Mouse (Mus musculus) embryonic fibroblast, embryonic 13.5 days (primary cell): ENCODE data around the gene Pmepa1. TPM values are rescaled to one million over a fixed set of nuclear protein-coding genes. Genes with fewer than 3 reads are reported as not detected.

Experiments used
- H3K27ac ChIP-seq: 2 replicates; pipeline ENCODE4 v1.5.1; 2012; ENCODE audit warnings: low read length, control low read depth, inconsistent platforms; ENCODE audit not compliant: insufficient read depth
- H3K4me1 ChIP-seq: 2 replicates; pipeline ENCODE4 v1.6.1; 2011; ENCODE audit warnings: low read length; ENCODE audit not compliant: control insufficient read depth, insufficient read depth
- H3K4me3 ChIP-seq: 2 replicates; pipeline ENCODE4 v1.5.1; 2011; ENCODE audit warnings: mild to moderate bottlenecking, control low read depth, low read length; ENCODE audit not compliant: insufficient read depth
- CTCF ChIP-seq: IDR thresholded peaks from 2 replicates; pipeline ENCODE4 v1.5.1; 2011; ENCODE audit warnings: mild to moderate bottlenecking, control low read depth, low read length, moderate library complexity, borderline replicate concordance; ENCODE audit not compliant: insufficient read depth
- POLR2A ChIP-seq: IDR thresholded peaks from 2 replicates; pipeline ENCODE4 v1.6.1; 2011; ENCODE audit warnings: low read depth, mild to moderate bottlenecking, control low read depth, low read length, moderate library complexity
- polyA plus RNA-seq: library from polyadenylated mRNA; stranded (reverse); fragments of >200 nt; gene quantifications from 2 replicates; pipeline ENCODE4 v1.2.4, GENCODE M21; 2011; ENCODE audit warnings: low read depth; ENCODE audit not compliant: missing spikeins, insufficient read length

Gene Pmepa1
- polyA plus RNA-seq, 1 experiment: 141 TPM

- H3K4me3 ChIP-seq: peak overlapping the region; percentile 75
- peak overlapping the region; percentile 67 for H3K27ac ChIP-seq
- TF ChIP-seq POLR2A: no peak
- TF ChIP-seq CTCF: no peak
- H3K4me1 ChIP-seq: peaks cover 9% of the 10 kb centered on the region
Measured at GRCm38 (mm10) chr2:173276859-173277258, 526 bp upstream of the Pmepa1 start.

- peaks cover 10% of the 10 kb centered on the region; the same call in 1 of the 2 replicates for H3K4me1 ChIP-seq
- TF ChIP-seq POLR2A (peak; percentile 55), CTCF (no peak)
- peak overlapping the region; percentile 85 for H3K4me3 ChIP-seq
- peak overlapping the region; percentile 86 for H3K27ac ChIP-seq
Measured at GRCm38 (mm10) chr2:173275343-173276201, 761 bp downstream of the Pmepa1 start.

- Histone ChIP-seq H3K4me3 (peak overlapping the region; percentile 85), H3K27ac (peak overlapping the region; percentile 86), H3K4me1 (peaks cover 10% of the 10 kb centered on the region)
- TF ChIP-seq CTCF (no peak), POLR2A (no peak; the same call in 1 of the 2 replicates)
Measured at GRCm38 (mm10) chr2:173274428-173275342, 1.6 kb downstream of the Pmepa1 start.

GRCm38 (mm10) chr2:173273885-173274284 is 2.4 kb downstream of the Pmepa1 start:
- H3K27ac ChIP-seq: peak overlapping the region; percentile 86
- TF ChIP-seq POLR2A: 0 out of 2 replicates have a peak, but pooled peaks have one; percentile 13
- no peak for TF ChIP-seq CTCF
- H3K4me3 ChIP-seq: peak overlapping the region; percentile 85
- peaks cover 13% of the 10 kb centered on the region for H3K4me1 ChIP-seq

GRCm38 (mm10) chr2:173272354-173272900 is 3.9 kb downstream of the Pmepa1 start:
- H3K4me3 ChIP-seq: peak overlapping the region; percentile 85; the same call in 1 of the 2 replicates
- peaks cover 19% of the 10 kb centered on the region for H3K4me1 ChIP-seq
- no peak overlapping the region for H3K27ac ChIP-seq
- no peak for TF ChIP-seq CTCF
- no peak for TF ChIP-seq POLR2A

GRCm38 (mm10) chr2:173271541-173271940 is 4.8 kb downstream of the Pmepa1 start:
- peaks cover 25% of the 10 kb centered on the region for H3K4me1 ChIP-seq
- no peak overlapping the region for H3K27ac ChIP-seq
- no peak for TF ChIP-seq CTCF
- no peak for TF ChIP-seq POLR2A
- no peak overlapping the region for H3K4me3 ChIP-seq

GRCm38 (mm10) chr2:173270601-173271248 is 5.6 kb downstream of the Pmepa1 start:
- no peak overlapping the region; the same call in 1 of the 2 replicates for H3K27ac ChIP-seq
- TF ChIP-seq POLR2A (no peak), CTCF (no peak)
- peaks cover 31% of the 10 kb centered on the region for H3K4me1 ChIP-seq
- H3K4me3 ChIP-seq: no peak overlapping the region

- Histone ChIP-seq H3K4me3 (no peak overlapping the region), H3K4me1 (peaks cover 36% of the 10 kb centered on the region), H3K27ac (no peak overlapping the region)
- TF ChIP-seq POLR2A (no peak), CTCF (no peak)
Measured at GRCm38 (mm10) chr2:173270196-173270595, 6.1 kb downstream of the Pmepa1 start.

- Histone ChIP-seq H3K4me1 (peaks cover 55% of the 10 kb centered on the region), H3K4me3 (no peak overlapping the region), H3K27ac (peak overlapping the region; percentile 86)
- no peak for TF ChIP-seq POLR2A
- no peak for TF ChIP-seq CTCF
Measured at GRCm38 (mm10) chr2:173267562-173267961, 8.8 kb downstream of the Pmepa1 start.
